Mouse (Mus musculus) brown adipose tissue, adult 24 weeks (tissue): ENCODE results near the gene Galnt15. TPM values are rescaled to one million over a fixed set of nuclear protein-coding genes. Genes with fewer than 3 reads are reported as not detected.

ENCODE experiments used
- H3K27ac ChIP-seq: fragments of 200-500 bp; replicated peaks from 2 replicates; pipeline ENCODE4 v1.5.1; 2012; ENCODE audit warnings: low read depth, mild to moderate bottlenecking, low read length
- H3K4me1 ChIP-seq: fragments of 200-500 bp; 2 replicates; pipeline ENCODE4 v1.6.1; 2012; ENCODE audit warnings: low read length, mixed read lengths; ENCODE audit not compliant: control insufficient read depth, insufficient read depth, insufficient read length
- H3K4me3 ChIP-seq: fragments of 200-500 bp; 2 replicates; pipeline ENCODE4 v1.5.1; 2012; ENCODE audit warnings: low read depth, mild to moderate bottlenecking, low read length, moderate library complexity; ENCODE audit not compliant: insufficient read depth
- polyA plus RNA-seq: library from polyadenylated mRNA; stranded (reverse); fragments of >200 nt; gene quantifications from 2 replicates; pipeline ENCODE4 v1.2.4, GENCODE M21; 2012; ENCODE audit not compliant: missing spikeins, insufficient read depth, insufficient read length

The Galnt15 gene
- polyA plus RNA-seq, 1 experiment = 4.0 TPM

DNA sequence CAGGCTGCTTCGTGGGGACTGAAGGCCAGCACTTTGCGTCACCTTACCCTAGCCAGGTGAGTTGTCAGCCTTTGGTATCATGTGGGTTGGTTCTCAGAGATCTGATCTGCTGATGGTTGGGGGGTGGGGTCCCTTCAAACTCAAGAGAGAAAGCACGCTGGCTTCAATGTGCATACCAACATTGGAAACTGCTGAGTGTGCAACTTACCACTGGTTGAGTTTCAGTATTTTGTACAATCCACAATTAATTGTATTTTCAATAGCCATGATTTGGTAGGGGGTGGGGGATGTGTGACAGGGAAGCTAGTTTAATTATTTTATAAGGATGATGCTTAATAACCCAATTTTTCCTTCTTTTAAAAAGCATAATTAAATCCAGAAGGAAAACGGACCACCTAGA, 62.9 kb downstream of the Galnt15 start:
- Histone ChIP-seq H3K4me3 (no peak overlapping the region), H3K27ac (no peak overlapping the region), H3K4me1 (peaks cover 2% of the 10 kb centered on the region; the same call in 1 of the 2 replicates)

GRCm38 (mm10) chr14:32093018-32093417, 64.2 kb downstream of the Galnt15 start:
- peaks cover under 1% of the 10 kb centered on the region; the same call in 1 of the 2 replicates for H3K4me1 ChIP-seq
- no peak overlapping the region for H3K4me3 ChIP-seq
- no peak overlapping the region for H3K27ac ChIP-seq

DNA sequence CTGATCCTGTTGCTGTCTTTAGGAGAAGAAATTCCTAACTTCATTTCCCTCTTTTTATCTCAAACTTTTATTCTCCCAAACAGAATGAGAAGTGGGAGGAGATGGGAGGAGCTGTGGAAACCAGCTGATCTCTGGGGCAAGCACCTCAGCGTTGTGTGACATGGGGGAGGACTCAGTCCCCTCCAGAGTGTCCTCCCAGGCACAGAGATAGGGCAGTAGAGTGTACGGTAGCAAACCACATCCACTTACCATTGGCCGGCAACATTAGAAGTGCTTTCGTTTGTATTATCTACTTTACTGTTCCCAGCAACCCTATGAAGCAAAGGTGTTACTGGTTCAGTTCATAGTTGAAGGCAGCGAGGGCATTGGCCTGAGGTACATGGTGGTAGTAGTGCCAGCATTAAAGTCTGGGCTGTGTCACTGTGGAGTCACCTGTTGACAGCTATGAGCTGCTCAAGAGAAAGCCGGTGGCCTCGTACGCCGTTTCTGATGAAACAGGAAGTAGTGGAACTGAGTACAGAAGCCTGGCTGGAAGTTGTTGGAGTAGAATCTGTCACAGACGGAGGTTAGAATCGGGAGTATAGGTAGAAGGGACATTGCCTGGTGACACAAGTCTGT, 64.8 kb downstream of the Galnt15 start:
- H3K4me1 ChIP-seq = no peaks in the 10 kb centered on the region
- H3K4me3 ChIP-seq = no peak overlapping the region
- H3K27ac ChIP-seq = no peak overlapping the region

DNA sequence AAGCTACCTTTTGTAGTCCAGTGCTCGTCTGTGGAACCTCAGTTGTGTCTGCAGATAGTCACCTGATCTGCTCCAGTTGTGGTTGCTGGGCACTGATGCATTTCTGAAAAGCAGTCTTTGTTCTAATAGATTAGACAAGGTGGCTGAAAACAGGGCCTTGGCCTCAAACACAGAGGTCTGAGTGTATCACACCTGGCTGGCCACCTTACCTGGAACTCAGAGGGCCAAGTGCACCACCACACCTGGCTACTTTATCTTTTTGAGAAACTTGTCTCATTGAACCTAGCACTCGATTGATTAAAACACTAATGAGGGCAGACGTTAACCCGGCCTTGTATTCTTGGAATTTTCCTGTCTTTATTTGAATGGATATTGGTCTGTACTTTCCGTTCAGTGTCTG, 66.9 kb downstream of the Galnt15 start:
- no peak overlapping the region for H3K4me3 ChIP-seq

DNA sequence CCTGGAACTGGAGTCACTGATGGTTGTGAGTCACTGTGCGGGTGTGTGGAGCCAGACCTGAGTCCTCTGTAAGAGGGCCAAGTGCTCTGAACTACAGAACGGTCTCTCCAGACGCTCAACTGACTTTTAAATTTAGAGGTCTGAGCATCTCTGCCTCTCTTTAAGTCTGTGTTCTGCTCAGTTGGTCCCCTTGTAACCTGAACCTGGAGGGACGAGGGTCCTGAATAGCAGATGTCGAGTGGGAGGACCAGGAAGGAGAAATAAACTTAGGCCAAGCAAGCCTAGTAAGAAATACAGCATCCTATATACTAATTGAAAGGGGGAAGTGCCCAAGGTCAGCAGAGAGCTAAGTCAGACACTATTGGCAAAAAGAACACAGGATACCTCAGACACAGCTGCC, 68.0 kb downstream of the Galnt15 start:
- Histone ChIP-seq H3K4me3 (no peak overlapping the region), H3K27ac (no peak overlapping the region), H3K4me1 (no peaks in the 10 kb centered on the region)

More for the DNA sequence above, 66.9 kb downstream of the Galnt15 start:
- Histone ChIP-seq H3K4me1 (no peaks in the 10 kb centered on the region), H3K27ac (no peak overlapping the region)

DNA sequence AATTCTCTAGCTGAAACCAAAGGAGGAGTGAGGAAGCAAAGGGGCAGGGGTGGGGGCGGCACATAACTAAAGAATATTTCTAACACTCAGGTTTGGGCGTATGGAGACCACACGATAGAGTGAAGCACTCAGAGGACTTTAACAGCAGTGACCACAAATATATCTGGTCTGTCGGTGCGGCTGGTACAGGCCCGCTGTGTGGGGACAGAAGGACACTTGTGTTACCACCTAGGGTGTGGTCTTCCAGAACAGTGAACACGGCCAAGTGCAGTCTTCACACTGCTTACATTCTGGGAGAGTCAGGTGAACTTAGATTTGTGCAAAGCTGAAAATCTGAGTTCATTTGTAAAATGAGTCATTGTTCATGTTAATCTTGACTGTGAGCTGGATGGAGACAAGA, 68.9 kb downstream of the Galnt15 start:
- H3K27ac ChIP-seq = no peak overlapping the region
- no peaks in the 10 kb centered on the region for H3K4me1 ChIP-seq
- no peak overlapping the region for H3K4me3 ChIP-seq

DNA sequence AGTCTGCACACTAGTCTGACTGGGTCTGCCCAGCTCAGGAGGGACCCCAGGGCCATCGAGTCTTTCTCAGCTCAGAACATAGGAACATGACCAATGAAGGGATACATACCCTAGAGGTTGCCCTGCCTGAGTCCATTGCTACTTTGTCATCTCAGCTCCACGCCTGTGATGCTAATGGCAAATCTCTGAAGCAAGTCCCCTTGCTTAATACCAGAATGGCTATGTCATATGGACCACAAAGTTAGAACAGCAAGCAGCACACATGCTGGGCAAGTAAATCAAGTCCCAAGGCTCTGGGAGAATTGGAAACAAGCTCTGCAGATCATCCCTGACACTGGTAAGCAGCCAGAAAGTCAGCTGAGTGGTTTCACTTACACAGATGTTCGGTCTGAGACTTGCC, 70.2 kb downstream of the Galnt15 start:
- Histone ChIP-seq H3K4me3 (no peak overlapping the region), H3K4me1 (no peaks in the 10 kb centered on the region), H3K27ac (no peak overlapping the region)

DNA sequence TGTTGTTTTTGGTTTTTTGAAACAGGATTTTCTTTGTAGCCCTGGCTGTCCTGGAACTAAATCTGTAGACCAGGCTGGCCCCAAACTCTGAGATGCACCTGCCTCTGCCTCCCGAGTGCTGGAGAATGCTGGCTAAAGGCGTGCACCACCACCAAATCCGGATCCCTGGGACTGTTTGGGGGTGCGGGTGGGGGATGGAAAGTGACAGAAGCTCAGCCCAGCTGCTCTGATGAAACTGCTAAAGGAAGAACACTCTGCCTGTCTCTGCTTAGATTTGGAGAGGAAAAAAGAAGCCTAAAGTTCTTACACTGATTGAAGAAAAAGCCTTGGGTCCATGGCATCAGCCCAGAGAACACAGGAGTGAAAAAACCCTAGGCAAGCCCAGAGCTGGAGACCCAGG, 74.8 kb downstream of the Galnt15 start:
- Histone ChIP-seq H3K27ac (no peak overlapping the region), H3K4me1 (no peaks in the 10 kb centered on the region), H3K4me3 (no peak overlapping the region)

GRCm38 (mm10) chr14:32105663-32106062, 76.9 kb downstream of the Galnt15 start:
- no peak overlapping the region for H3K4me3 ChIP-seq
- H3K27ac ChIP-seq = no peak overlapping the region
- H3K4me1 ChIP-seq = no peaks in the 10 kb centered on the region

- H3K4me1 ChIP-seq = no peaks in the 10 kb centered on the region
- no peak overlapping the region for H3K27ac ChIP-seq
- H3K4me3 ChIP-seq = no peak overlapping the region
These were observed 78.1 kb downstream of the Galnt15 start for GRCm38 (mm10) chr14:32106911-32107310.

Other genes starting within 250 kb of the Galnt15 start
- gene Ankrd28, start 198.3 kb upstream of the Galnt15 start, polyA plus RNA-seq = 12.1 and 17.8 TPM in 2 replicates
- gene Oxnad1, start 56.4 kb downstream of the Galnt15 start, polyA plus RNA-seq = 88.6 and 102 TPM in 2 replicates
- 87.7 and 128 TPM in 2 replicates for gene Dph3, start 56.7 kb downstream of the Galnt15 start, polyA plus RNA-seq
- not detected in 2 replicates for gene Msmb, start 113.0 kb downstream of the Galnt15 start, polyA plus RNA-seq
- 117 and 123 TPM in 2 replicates for gene Ncoa4, start 130.9 kb downstream of the Galnt15 start, polyA plus RNA-seq
- 326 TPM in 2 replicates for gene Timm23, start 172.9 kb downstream of the Galnt15 start, polyA plus RNA-seq
- gene Parg, start 173.0 kb downstream of the Galnt15 start, polyA plus RNA-seq = 14.4 and 20.3 TPM in 2 replicates